9 mouse cellular contexts compared by ENCODE assay signal in genomic region chr11:105151226-105152016, GRCm38 (mm10). TPM values are rescaled to one million over a fixed set of nuclear protein-coding genes. Genes with fewer than 3 reads are reported as not detected.
DNase-seq lines count a peak whose midpoint lies in the region; ATAC-seq and TF ChIP-seq lines count a peak whose summit lies in the region.
"Had no signal": no experiment of that assay in that cellular context is flagged by ENCODE, and none has a peak within 500 bp of the region (broad histone marks: within the 10 kb centered on the region; RNA-seq: fewer than 3 reads in every experiment).

No protein-coding gene starts in this region.

- no peak overlapping the region for H3K9ac ChIP-seq in intestine, embryonic 15.5 days
- no peak overlapping the region for H3K9ac ChIP-seq in intestine, postnatal 0 days (ENCODE audit: low read depth, low read length)
- no peak overlapping the region for H3K9ac ChIP-seq in embryonic facial prominence, embryonic 15.5 days

- ATAC-seq in intestine, embryonic 15.5 days: no peak
- ATAC-seq in intestine, postnatal 0 days: no peak
- ATAC-seq in embryonic facial prominence, embryonic 15.5 days (ENCODE audit: insufficient number of reproducible peaks, low FRiP score, low TSS enrichment, low read depth): no peak

- no peaks in the 10 kb centered on the region for H3K27me3 ChIP-seq in intestine, embryonic 15.5 days (replicated peaks)
- H3K27me3 ChIP-seq in intestine, postnatal 0 days (replicated peaks; ENCODE audit: control insufficient read depth, insufficient read depth, low read length): no peaks in the 10 kb centered on the region
- H3K27me3 ChIP-seq in embryonic facial prominence, embryonic 15.5 days: no peaks in the 10 kb centered on the region

- no peak for TF ChIP-seq CTCF in intestine, postnatal 0 days (IDR thresholded peaks at IDR 0.05; ENCODE audit: low read depth)

- no peak overlapping the region for H3K4me3 ChIP-seq in intestine, embryonic 15.5 days (replicated peaks)
- no peak overlapping the region for H3K4me3 ChIP-seq in intestine, postnatal 0 days (ENCODE audit: low read depth, low read length)
- no peak overlapping the region for H3K4me3 ChIP-seq in embryonic facial prominence, embryonic 15.5 days (replicated peaks)

- 24% methylated on average over 18 of the region's 19 CpGs for WGBS in intestine, embryonic 15.5 days
- 29% methylated on average over 17 of the region's 19 CpGs for WGBS in intestine, postnatal 0 days
- WGBS in embryonic facial prominence, embryonic 15.5 days: 18% methylated on average over 19 of the region's 19 CpGs

- peaks cover 10% of the 10 kb centered on the region; the same call in 1 of the 2 replicates for H3K4me1 ChIP-seq in intestine, embryonic 15.5 days (replicated peaks)
- no peaks in the 10 kb centered on the region for H3K4me1 ChIP-seq in intestine, postnatal 0 days (replicated peaks; ENCODE audit: control insufficient read depth, insufficient read depth, low read length)
- H3K4me1 ChIP-seq in embryonic facial prominence, embryonic 15.5 days: peaks cover 19% of the 10 kb centered on the region; the same call in 1 of the 2 replicates

- 0 out of 2 replicates have a peak overlapping the region, but pooled peaks have one; percentile 13 for H3K4me2 ChIP-seq in intestine, embryonic 15.5 days (replicated peaks)
- H3K4me2 ChIP-seq in intestine, postnatal 0 days (replicated peaks; ENCODE audit: low read depth): no peak overlapping the region
- H3K4me2 ChIP-seq in embryonic facial prominence, embryonic 15.5 days (replicated peaks): 0 out of 2 replicates have a peak overlapping the region, but pooled peaks have one; percentile 10

- DNase-seq in liver: peak; percentile 44
- peak; percentile 35 for DNase-seq in testis, postnatal 14 days (ENCODE audit: low spot score)
- DNase-seq in Muller cell, postnatal 12 days (ENCODE audit: inconsistent ontology term): no peak
- no peak for DNase-seq in layer of hippocampus, postnatal 25 days (ENCODE audit: extremely low spot score in 1 of 2, low spot score in 1 of 2)
- DNase-seq in right cerebral cortex, postnatal 10 days (ENCODE audit: low spot score in 2 of 2): no peak

- H3K9me3 ChIP-seq in intestine, embryonic 15.5 days: no peaks in the 10 kb centered on the region
- no peaks in the 10 kb centered on the region for H3K9me3 ChIP-seq in intestine, postnatal 0 days (ENCODE audit: control insufficient read depth)
- H3K9me3 ChIP-seq in embryonic facial prominence, embryonic 15.5 days (replicated peaks): no peaks in the 10 kb centered on the region

- no peak overlapping the region for H3K27ac ChIP-seq in intestine, embryonic 15.5 days
- H3K27ac ChIP-seq in intestine, postnatal 0 days (ENCODE audit: low read depth, low read length): no peak overlapping the region
- no peak overlapping the region for H3K27ac ChIP-seq in embryonic facial prominence, embryonic 15.5 days (replicated peaks)

- no peaks in the 10 kb centered on the region for H3K36me3 ChIP-seq in intestine, embryonic 15.5 days
- no peaks in the 10 kb centered on the region for H3K36me3 ChIP-seq in intestine, postnatal 0 days (ENCODE audit: control insufficient read depth, insufficient read depth)
- H3K36me3 ChIP-seq in embryonic facial prominence, embryonic 15.5 days: no peaks in the 10 kb centered on the region

RNA-seq across cellular contexts. Expression of gene Gm10842, which starts 4.7 kb away (rescaled TPM):
- not detected in 2 replicates for polyA plus RNA-seq in intestine, embryonic 15.5 days (2015; fragmentation: Nextera tagmentation; extraction: Ambion mirVana)
- polyA plus RNA-seq in intestine, postnatal 0 days (2015; fragmentation: Nextera tagmentation; extraction: Ambion mirVana): not detected in 2 replicates
- not detected in 2 replicates for polyA plus RNA-seq in embryonic facial prominence, embryonic 15.5 days (2015; fragmentation: Nextera tagmentation; extraction: Ambion mirVana)
- not detected for total RNA-seq in layer of hippocampus, postnatal 25 days (2021)
- polyA plus RNA-seq: urinary bladder, adult 2 months had no signal

RNA-seq across cellular contexts. Expression of gene Mettl2, which starts 25.2 kb away (rescaled TPM):
- polyA plus RNA-seq in intestine, embryonic 15.5 days (2015; fragmentation: Nextera tagmentation; extraction: Ambion mirVana): 36.2 and 38.0 TPM in 2 replicates
- 9.3 and 11.0 TPM in 2 replicates for polyA plus RNA-seq in intestine, postnatal 0 days (2015; fragmentation: Nextera tagmentation; extraction: Ambion mirVana)
- polyA plus RNA-seq in embryonic facial prominence, embryonic 15.5 days (2015; fragmentation: Nextera tagmentation; extraction: Ambion mirVana): 35.1 and 38.2 TPM in 2 replicates
- total RNA-seq in layer of hippocampus, postnatal 25 days (2021): 10 to 100 TPM; 16.8 to 17.7 TPM

RNA-seq across cellular contexts. Expression of gene Tlk2, which starts 27.2 kb away (rescaled TPM):
- polyA plus RNA-seq in intestine, embryonic 15.5 days (2015; fragmentation: Nextera tagmentation; extraction: Ambion mirVana): 12.7 and 16.0 TPM in 2 replicates
- 8.8 and 8.9 TPM in 2 replicates for polyA plus RNA-seq in intestine, postnatal 0 days (2015; fragmentation: Nextera tagmentation; extraction: Ambion mirVana)
- polyA plus RNA-seq in embryonic facial prominence, embryonic 15.5 days (2015; fragmentation: Nextera tagmentation; extraction: Ambion mirVana): 17.7 and 19.1 TPM in 2 replicates
- 10 to 100 TPM; 44.4 to 54.1 TPM for total RNA-seq in layer of hippocampus, postnatal 25 days (2021)

Comparison
In these comparisons a context has a peak if more than half of its experiments do, and no peak if none do; other contexts are left out.
1. DNase-seq: peak in liver (single experiment) and testis, postnatal 14 days (single experiment); none in Muller cell, postnatal 12 days (single experiment), layer of hippocampus, postnatal 25 days (0 of 2) and right cerebral cortex, postnatal 10 days (0 of 2).